Mouse (Mus musculus) embryonic fibroblast, embryonic 13.5 days (primary cell): ENCODE data around the gene Ttc9.

Experiments used
- CTCF ChIP-seq: IDR thresholded peaks from 2 replicates; pipeline ENCODE4 v1.5.1; 2011; ENCODE audit warnings: mild to moderate bottlenecking, control low read depth, low read length, moderate library complexity, borderline replicate concordance; ENCODE audit not compliant: insufficient read depth
- POLR2A ChIP-seq: IDR thresholded peaks from 2 replicates; pipeline ENCODE4 v1.6.1; 2011; ENCODE audit warnings: low read depth, mild to moderate bottlenecking, control low read depth, low read length, moderate library complexity

- no peak for TF ChIP-seq CTCF
- no peak for TF ChIP-seq POLR2A
These were observed 7.7 kb upstream of the Ttc9 start for GRCm38 (mm10) chr12:81623377-81623776.
